Mouse (Mus musculus) kidney, adult 9 months (tissue): ENCODE results near the gene Ankmy2.
A peak's percentile ranks its signal among the peaks of the same experiment; 100 is the strongest.

Experiments
- DNase-seq: peaks from one replicate; pipeline ENCODE4 v3.0.0; 2022

The Ankmy2 gene

GRCm38 (mm10) chr12:36156637-36157303 is at the start of gene Ankmy2:
Gene Ankmy2 (plus strand): TSS chr12:36157114.
- DNase-seq: peak; percentile 93

- DNase-seq: no peak
Measured at GRCm38 (mm10) chr12:36108442-36108841, 48.5 kb upstream of the Ankmy2 start.

- no peak for DNase-seq
Measured at GRCm38 (mm10) chr12:36110457-36110856, 46.5 kb upstream of the Ankmy2 start.

- no peak for DNase-seq
Measured at GRCm38 (mm10) chr12:36111110-36111509, 45.8 kb upstream of the Ankmy2 start.

- no peak for DNase-seq
Measured at GRCm38 (mm10) chr12:36112081-36112480, 44.8 kb upstream of the Ankmy2 start.

- no peak for DNase-seq
Measured at GRCm38 (mm10) chr12:36117161-36117560, 39.8 kb upstream of the Ankmy2 start.

GRCm38 (mm10) chr12:36119244-36119643 is 37.7 kb upstream of the Ankmy2 start:
- DNase-seq: no peak

GRCm38 (mm10) chr12:36126049-36126448 is 30.9 kb upstream of the Ankmy2 start:
- DNase-seq: peak; percentile 13

GRCm38 (mm10) chr12:36129826-36130225 is 27.1 kb upstream of the Ankmy2 start:
- DNase-seq: no peak

- DNase-seq: no peak
Measured at GRCm38 (mm10) chr12:36132254-36132653, 24.7 kb upstream of the Ankmy2 start.

- no peak for DNase-seq
Measured at GRCm38 (mm10) chr12:36132668-36133067, 24.2 kb upstream of the Ankmy2 start.

GRCm38 (mm10) chr12:36133547-36133946 is 23.4 kb upstream of the Ankmy2 start:
- DNase-seq: no peak

GRCm38 (mm10) chr12:36134111-36134510 is 22.8 kb upstream of the Ankmy2 start:
- DNase-seq: no peak

- no peak for DNase-seq
Measured at GRCm38 (mm10) chr12:36135409-36135808, 21.5 kb upstream of the Ankmy2 start.

GRCm38 (mm10) chr12:36136285-36136684 is 20.6 kb upstream of the Ankmy2 start:
- DNase-seq: no peak

- no peak for DNase-seq
Measured at GRCm38 (mm10) chr12:36137192-36137591, 19.7 kb upstream of the Ankmy2 start.

- no peak for DNase-seq
Measured at GRCm38 (mm10) chr12:36140401-36140800, 16.5 kb upstream of the Ankmy2 start.

- no peak for DNase-seq
Measured at GRCm38 (mm10) chr12:36146230-36147011, 10.5 kb upstream of the Ankmy2 start.

GRCm38 (mm10) chr12:36150265-36150664 is 6.6 kb upstream of the Ankmy2 start:
- DNase-seq: no peak

GRCm38 (mm10) chr12:36150737-36151136 is 6.2 kb upstream of the Ankmy2 start:
- no peak for DNase-seq

GRCm38 (mm10) chr12:36155141-36155641 is 1.7 kb upstream of the Ankmy2 start:
- peak; percentile 18 for DNase-seq

- no peak for DNase-seq
Measured at GRCm38 (mm10) chr12:36156101-36156636, 745 bp upstream of the Ankmy2 start.

GRCm38 (mm10) chr12:36157304-36157637 is 357 bp downstream of the Ankmy2 start:
- no peak for DNase-seq
